Mouse (Mus musculus) heart, postnatal 25 days (tissue): Measurements from ENCODE around the gene Lcn6. TPM values are rescaled to one million over a fixed set of nuclear protein-coding genes. Genes with fewer than 3 reads are reported as not detected.
"Not testable (repeated sequence)": the region's sequence is repeated elsewhere in the genome, so short reads cannot be mapped to it uniquely, and the experiment has no call there.

Experiments
- DNase-seq: peaks from one replicate; pipeline ENCODE4 v3.0.0; 2022; ENCODE audit warnings: low spot score
- intact Hi-C: fragments of 180-260 bp; cut with DNase I; formaldehyde crosslinking; loops from one replicate; pipeline ENCODE4 v1.15.1; 2025
- total RNA-seq, 2 experiments: library from RNA; stranded (reverse); gene quantifications; 2 replicates each; pipeline ENCODE4 v1.2.3; 2021

The Lcn6 gene
- total RNA-seq, 2 experiments from 2014 or later, result not detected

- intact Hi-C loops, result loop anchor here (2.0 to 5.0 kb wide), 2 partner anchors 33 to 53 kb away; no protein-coding TSS in a partner anchor
- DNase-seq, result not testable (repeated sequence)
Observed at GRCm38 (mm10) chr2:25699743-25700142, 23.2 kb downstream of the Lcn6 start, which contains the start of gene Obp2a. Gene Obp2a, plus strand, starts transcription at chr2:25700043.

- intact Hi-C loops, result no loop called here
- no peak for DNase-seq
Observed at GRCm38 (mm10) chr2:25701001-25701400, 24.4 kb downstream of the Lcn6 start.

- intact Hi-C loops, result no loop called here
- no peak for DNase-seq
Observed at GRCm38 (mm10) chr2:25703706-25704105, 27.1 kb downstream of the Lcn6 start.

- intact Hi-C loops, result no loop called here
- DNase-seq, result peak; percentile 51
Observed at GRCm38 (mm10) chr2:25706643-25707481, 30.3 kb downstream of the Lcn6 start, which contains the start of gene Bmyc. Gene Bmyc, plus strand, starts transcription at chr2:25706739.

GRCm38 (mm10) chr2:25708121-25708520 is 31.5 kb downstream of the Lcn6 start:
- no peak for DNase-seq
- intact Hi-C loops, result no loop called here

- intact Hi-C loops, DNase-seq: not testable (repeated sequence)
Observed at GRCm38 (mm10) chr2:25709056-25709455, 32.5 kb downstream of the Lcn6 start.

GRCm38 (mm10) chr2:25709791-25710190 is 33.2 kb downstream of the Lcn6 start:
- intact Hi-C loops, DNase-seq: not testable (repeated sequence)

GRCm38 (mm10) chr2:25711641-25712040 is 35.1 kb downstream of the Lcn6 start:
- DNase-seq, intact Hi-C loops: not testable (repeated sequence)

- intact Hi-C loops, result no loop called here
- no peak for DNase-seq
Observed at GRCm38 (mm10) chr2:25717222-25717621, 40.6 kb downstream of the Lcn6 start.

Other genes starting within 250 kb of the Lcn6 start
- gene Abca2, start 248.1 kb upstream of the Lcn6 start, total RNA-seq, result 10 to 100 TPM; 31.2 to 36.2 TPM
- 1 to 10 TPM; 2.4 to 3.6 TPM for gene Clic3, start 219.9 kb upstream of the Lcn6 start, total RNA-seq
- gene Paxx, start 215.7 kb upstream of the Lcn6 start, total RNA-seq, result 10 to 100 TPM; 17.4 to 20.8 TPM
- gene Ptgds, start 206.7 kb upstream of the Lcn6 start, total RNA-seq, result 100 to 1,000 TPM; 117 to 160 TPM
- gene Lcn12, start 182.9 kb upstream of the Lcn6 start, total RNA-seq, result not detected
- 10 to 100 TPM; 85.7 to 91.2 TPM for gene Fbxw5, start 176.0 kb upstream of the Lcn6 start, total RNA-seq
- gene C8g, start 175.1 kb upstream of the Lcn6 start, total RNA-seq, result under 1 TPM; 0.73 to 0.75 TPM
- gene Traf2, start 129.8 kb upstream of the Lcn6 start, total RNA-seq, result 10 to 100 TPM; 15.4 to 17.3 TPM
- 100 to 1,000 TPM; 209 to 218 TPM for gene Edf1, start 118.9 kb upstream of the Lcn6 start, total RNA-seq
- gene Mamdc4, start 101.9 kb upstream of the Lcn6 start, total RNA-seq, result 1 to 10 TPM; 1.3 to 3.2 TPM
- gene Phpt1, start 101.6 kb upstream of the Lcn6 start, total RNA-seq, result 10 to 100 TPM; 63.0 to 70.0 TPM
- under 1 TPM; 0.08 to 0.10 TPM for gene Ajm1, start 95.0 kb upstream of the Lcn6 start, total RNA-seq
- gene Rabl6, start 68.3 kb upstream of the Lcn6 start, total RNA-seq, result 10 to 100 TPM; 61.8 to 66.1 TPM
- not detected for gene Ccdc183, start 59.1 kb upstream of the Lcn6 start, total RNA-seq
- 10 to 100 TPM; 27.9 to 31.6 TPM for gene Tmem141, start 54.8 kb upstream of the Lcn6 start, total RNA-seq
- gene Fcna, start 48.8 kb upstream of the Lcn6 start, total RNA-seq, result 1 to 10 TPM; 4.8 to 5.8 TPM
- under 1 TPM; 0.73 to 0.99 TPM for gene Lcn8, start 23.7 kb upstream of the Lcn6 start, total RNA-seq
- not detected for gene Lcn5, start 18.8 kb upstream of the Lcn6 start, total RNA-seq
- gene Lcn10, start 5.9 kb downstream of the Lcn6 start, total RNA-seq, result not detected
- gene Obp2a, start 23.3 kb downstream of the Lcn6 start, total RNA-seq, result not detected
- 10 to 100 TPM in 1 of 2 experiments, 1 to 10 TPM in 1; 9.7 to 13.7 TPM for gene Bmyc, start 30.0 kb downstream of the Lcn6 start, total RNA-seq
- not detected for gene Obp2b, start 60.2 kb downstream of the Lcn6 start, total RNA-seq
- gene Lcn3, start 88.8 kb downstream of the Lcn6 start, total RNA-seq, result not detected
- not detected for gene Lcn11, start 100.2 kb downstream of the Lcn6 start, total RNA-seq
- gene Gm13539, start 105.5 kb downstream of the Lcn6 start, total RNA-seq, result not detected
- gene Glt6d1, start 139.1 kb downstream of the Lcn6 start, total RNA-seq, result not detected
- not detected for gene Lcn9, start 146.4 kb downstream of the Lcn6 start, total RNA-seq
- gene Sohlh1, start 170.5 kb downstream of the Lcn6 start, total RNA-seq, result not detected
- gene Kcnt1, start 186.9 kb downstream of the Lcn6 start, total RNA-seq, result under 1 TPM; 0.25 to 0.36 TPM